Mouse (Mus musculus): ENCODE data around the gene Ncaph2.
A peak's percentile ranks its signal among the peaks of the same experiment; 100 is the strongest.

The Ncaph2 gene

GRCm38 (mm10) chr15:89379429-89379828, 23.9 kb downstream of the Ncaph2 start:
- DNase-seq (ENCODE audit: low spot score in 2 of 2) = peak; percentile 75 to 83

GRCm38 (mm10) chr15:89384617-89385016, 29.1 kb downstream of the Ncaph2 start, which contains the start of gene Klhdc7b:
TSS of gene Klhdc7b (plus strand) at chr15:89384917.
- no peak for DNase-seq (ENCODE audit: low spot score in 2 of 2)

GRCm38 (mm10) chr15:89387127-89387526, 31.6 kb downstream of the Ncaph2 start:
- no peak for DNase-seq (ENCODE audit: low spot score in 2 of 2)

- DNase-seq (ENCODE audit: low spot score in 2 of 2) = no peak
Observed at GRCm38 (mm10) chr15:89390081-89390480, 34.6 kb downstream of the Ncaph2 start.

- no peak for DNase-seq (ENCODE audit: low spot score in 2 of 2)
Observed at GRCm38 (mm10) chr15:89396883-89397282, 41.4 kb downstream of the Ncaph2 start.

GRCm38 (mm10) chr15:89398146-89398545, 42.6 kb downstream of the Ncaph2 start:
- no peak for DNase-seq (ENCODE audit: low spot score in 2 of 2)

- DNase-seq (ENCODE audit: low spot score in 2 of 2) = no peak
Observed at GRCm38 (mm10) chr15:89399716-89400115, 44.2 kb downstream of the Ncaph2 start.

- no peak for DNase-seq (ENCODE audit: low spot score in 2 of 2)
Observed at GRCm38 (mm10) chr15:89402471-89402870, 47.0 kb downstream of the Ncaph2 start.

- DNase-seq (ENCODE audit: low spot score in 2 of 2) = no peak
Observed at GRCm38 (mm10) chr15:89404831-89405623, 49.5 kb downstream of the Ncaph2 start.

- DNase-seq (ENCODE audit: low spot score in 2 of 2) = no peak
Observed at GRCm38 (mm10) chr15:89406691-89407090, 51.2 kb downstream of the Ncaph2 start.

- no peak for DNase-seq (ENCODE audit: low spot score in 2 of 2)
Observed at GRCm38 (mm10) chr15:89410118-89410517, 54.6 kb downstream of the Ncaph2 start, which contains the start of gene Syce3. TSS of gene Syce3 (minus strand) at chr15:89410503.

GRCm38 (mm10) chr15:89415282-89415681, 59.8 kb downstream of the Ncaph2 start:
- DNase-seq (ENCODE audit: low spot score in 2 of 2) = no peak

GRCm38 (mm10) chr15:89421938-89422337, 66.4 kb downstream of the Ncaph2 start:
- no peak for DNase-seq (ENCODE audit: low spot score in 2 of 2)

All from spleen, postnatal 4 days (tissue).